Mouse (Mus musculus) left cerebral cortex, postnatal 14 days (tissue): ENCODE results near the gene Cpne4. TPM values are rescaled to one million over a fixed set of nuclear protein-coding genes. Genes with fewer than 3 reads are reported as not detected.

Experiments
- DNase-seq, 2 experiments: peaks; one replicate each; pipeline ENCODE4 v3.0.0; 2021 to 2022; ENCODE audit warnings: low spot score in 2 of 2, mixed read lengths in 1 of 2
- intact Hi-C: fragments of 180-260 bp; cut with DNase I; formaldehyde crosslinking; loops from one replicate; pipeline ENCODE4 v1.15.1; 2025
- long read RNA-seq, 2 experiments: library from polyadenylated mRNA; stranded (forward); transcript quantifications; one replicate each; pipeline ENCODE4 v2.0.0; 2021
- total RNA-seq, 2 experiments: library from RNA; stranded (reverse); gene quantifications; 2 replicates each; pipeline ENCODE4 v1.2.3; 2021

Cpne4 gene
- total RNA-seq = 10 to 100 TPM; 68.5 to 75.8 TPM
- long read RNA-seq, experiment 1, partial matches to known transcripts = 2 of 8 reads
- long read RNA-seq, experiment 1, other reads (novel, unspliced or antisense) = 4 of 8 reads
- long read RNA-seq, experiment 2, partial matches to known transcripts = 5 of 10 reads
- long read RNA-seq, experiment 2, other reads (novel, unspliced or antisense) = 3 of 10 reads

DNA sequence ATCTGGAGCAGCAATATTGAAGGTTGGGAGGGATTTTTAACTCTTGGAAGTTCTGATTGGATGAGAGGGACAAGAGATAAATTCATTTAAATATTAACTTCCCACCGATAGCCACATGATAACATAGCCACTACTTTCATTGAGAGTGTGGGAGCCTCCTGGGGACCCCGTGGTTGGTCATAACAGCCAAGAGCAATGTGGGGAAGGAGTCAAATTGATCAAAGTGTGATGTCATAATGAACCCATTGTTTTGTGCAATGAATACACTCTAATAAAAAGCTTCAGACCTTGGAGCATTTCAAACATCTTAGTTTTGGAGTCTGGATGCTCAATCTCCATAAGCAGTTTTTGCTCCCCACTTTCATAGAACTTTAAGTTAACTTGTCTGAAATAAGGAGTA is at the start of gene Cpne4:
Gene Cpne4 (plus strand): TSS at position 301 of the 400 bp plus-strand sequence.
- intact Hi-C loops = loop anchor here (10.0 kb wide), 1 partner anchor 102 kb away; no protein-coding TSS in a partner anchor
- no peak for DNase-seq

DNA sequence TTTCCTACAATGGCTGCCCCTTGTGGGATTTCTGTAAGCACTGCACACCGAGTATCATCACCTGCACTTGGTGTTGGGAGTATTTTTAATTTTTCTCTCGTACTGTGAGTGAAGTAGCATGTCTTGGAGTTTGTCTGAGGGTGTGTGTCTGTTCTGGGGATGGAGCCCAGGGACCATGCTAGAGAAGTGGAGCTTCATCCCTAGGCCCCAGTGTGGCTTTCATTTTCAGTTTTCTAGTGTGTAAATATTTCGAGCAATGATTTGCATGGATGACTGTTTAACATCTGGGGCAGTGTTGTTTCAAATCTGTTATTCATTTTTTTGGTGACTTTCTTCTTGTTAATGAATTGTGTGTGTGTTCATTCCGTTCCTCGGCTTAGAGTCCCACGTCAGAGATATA is 31.9 kb upstream of the Cpne4 start:
- DNase-seq = no peak
- intact Hi-C loops = no loop called here

GRCm38 (mm10) chr9:104535508-104535907 is 11.6 kb upstream of the Cpne4 start:
- intact Hi-C loops = no loop called here

DNA sequence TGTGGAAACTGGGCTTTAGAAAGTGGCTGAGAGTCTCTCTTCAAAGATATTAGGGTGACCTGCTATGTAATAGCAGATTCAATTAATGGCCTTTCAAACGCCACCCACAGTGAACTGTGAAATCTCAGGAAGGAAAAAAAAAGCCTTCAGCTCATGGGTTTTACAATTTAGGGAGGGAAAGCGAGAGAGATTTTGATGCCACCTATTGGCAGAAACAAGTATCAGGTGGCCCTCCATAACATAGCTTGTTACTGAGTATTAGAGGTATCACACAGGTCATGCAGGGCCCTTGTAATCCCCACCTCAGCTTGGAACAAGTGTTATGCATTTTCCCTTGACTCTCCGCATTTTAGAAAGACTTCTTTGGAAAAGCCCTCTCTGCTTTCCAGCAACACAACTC is 18.7 kb downstream of the Cpne4 start:
- DNase-seq = peak; percentile 18 to 40
- intact Hi-C loops = loop anchor here (5.0 kb wide), 1 partner anchor 159 kb away; no protein-coding TSS in a partner anchor

More at GRCm38 (mm10) chr9:104535508-104535907, 11.6 kb upstream of the Cpne4 start:
- no peak for DNase-seq

- intact Hi-C loops = loop anchor here (5.0 kb wide), 1 partner anchor 159 kb away; no protein-coding TSS in a partner anchor
- peak in 1 of 2 experiments; percentile 15 for DNase-seq
Measured at GRCm38 (mm10) chr9:104566468-104566867, 19.4 kb downstream of the Cpne4 start.

- intact Hi-C loops = loop anchor here (5.0 kb wide), 1 partner anchor 160 kb away; no protein-coding TSS in a partner anchor
- DNase-seq = no peak
Measured at GRCm38 (mm10) chr9:104567096-104567495, 20.0 kb downstream of the Cpne4 start.

DNA sequence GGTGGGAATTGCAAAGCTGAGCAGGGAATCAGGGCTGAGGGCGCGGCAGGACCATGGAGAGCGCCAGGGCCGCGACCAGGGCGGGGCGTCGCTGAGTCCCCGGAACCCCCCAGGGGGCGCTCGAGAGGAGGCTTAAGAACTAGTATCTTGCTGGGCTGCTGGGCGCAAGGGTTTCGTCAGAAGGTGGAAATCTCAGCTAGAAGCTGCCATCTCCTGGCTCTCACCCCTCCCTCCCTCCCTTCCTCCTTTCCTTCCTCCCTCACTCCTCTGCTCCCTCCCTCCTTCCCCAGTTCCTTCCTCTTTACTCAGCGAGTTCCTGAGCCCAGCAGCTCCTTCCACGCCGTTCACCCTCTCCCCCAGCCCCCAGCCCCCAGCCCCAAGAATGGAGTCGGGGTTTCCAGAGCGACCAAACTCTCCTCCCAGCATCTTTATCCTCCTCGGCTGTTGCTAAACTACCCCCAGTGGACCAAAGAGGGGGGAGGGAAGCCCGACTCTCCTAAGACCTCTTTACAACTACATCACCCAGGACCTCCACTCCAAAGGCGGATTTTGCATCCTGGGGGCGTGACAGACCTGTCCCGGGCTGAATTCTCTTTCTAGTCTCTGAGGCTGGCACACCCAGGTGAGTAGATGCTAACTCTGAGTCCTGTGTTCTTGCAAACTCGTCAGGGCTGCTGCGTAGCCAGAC is 22.5 kb downstream of the Cpne4 start:
- peak; percentile 71 to 82 for DNase-seq
- intact Hi-C loops = loop anchor here (5.0 to 10.0 kb wide), 4 partner anchors 105 to 818 kb away; partner anchors contain the start of gene Mrpl3

DNA sequence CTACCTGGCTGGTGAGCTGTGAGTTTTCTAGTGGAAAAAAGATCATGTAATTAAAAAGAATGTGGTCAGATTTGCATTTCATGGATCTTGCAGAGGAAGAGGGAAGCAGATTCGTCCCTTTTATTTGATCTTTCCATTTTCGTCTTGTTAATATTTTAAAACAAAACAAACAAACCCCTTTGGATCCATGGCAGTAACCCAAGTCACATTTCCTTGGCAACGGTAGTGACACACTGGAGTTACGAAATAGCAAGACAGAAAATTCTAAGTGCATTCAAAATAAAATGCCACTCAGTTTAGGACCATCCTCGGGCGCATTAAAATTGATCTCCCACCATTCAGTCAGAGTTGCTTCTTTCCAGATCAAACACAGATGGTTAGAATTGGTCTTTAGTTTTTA is 25.8 kb downstream of the Cpne4 start:
- intact Hi-C loops = loop anchor here (5.0 to 10.0 kb wide), 3 partner anchors 102 to 814 kb away; partner anchors contain the start of gene Mrpl3
- DNase-seq = no peak

DNA sequence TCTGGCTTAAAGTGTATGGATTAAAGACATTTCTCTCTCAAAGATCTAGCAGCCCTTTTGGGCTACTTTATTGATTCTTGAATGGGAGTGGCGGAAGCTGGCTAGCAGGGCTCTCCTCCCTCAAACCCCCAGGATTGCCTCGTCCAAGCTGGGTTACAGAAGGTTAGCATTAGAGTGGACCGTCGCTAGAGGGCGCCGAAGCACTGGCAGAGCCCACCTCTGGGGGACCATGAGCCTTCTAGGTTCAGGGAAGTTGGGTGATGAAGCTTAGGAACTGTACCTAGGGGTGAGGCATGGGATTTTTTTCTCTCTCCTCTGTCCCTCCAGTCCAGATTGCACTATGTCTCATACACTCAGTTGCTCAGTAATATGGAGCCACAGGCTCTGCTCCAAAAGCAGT is 27.4 kb downstream of the Cpne4 start:
- intact Hi-C loops = loop anchor here (5.0 to 10.0 kb wide), 3 partner anchors 100 to 813 kb away; partner anchors contain the start of gene Mrpl3
- peak; percentile 48 to 80 for DNase-seq

DNA sequence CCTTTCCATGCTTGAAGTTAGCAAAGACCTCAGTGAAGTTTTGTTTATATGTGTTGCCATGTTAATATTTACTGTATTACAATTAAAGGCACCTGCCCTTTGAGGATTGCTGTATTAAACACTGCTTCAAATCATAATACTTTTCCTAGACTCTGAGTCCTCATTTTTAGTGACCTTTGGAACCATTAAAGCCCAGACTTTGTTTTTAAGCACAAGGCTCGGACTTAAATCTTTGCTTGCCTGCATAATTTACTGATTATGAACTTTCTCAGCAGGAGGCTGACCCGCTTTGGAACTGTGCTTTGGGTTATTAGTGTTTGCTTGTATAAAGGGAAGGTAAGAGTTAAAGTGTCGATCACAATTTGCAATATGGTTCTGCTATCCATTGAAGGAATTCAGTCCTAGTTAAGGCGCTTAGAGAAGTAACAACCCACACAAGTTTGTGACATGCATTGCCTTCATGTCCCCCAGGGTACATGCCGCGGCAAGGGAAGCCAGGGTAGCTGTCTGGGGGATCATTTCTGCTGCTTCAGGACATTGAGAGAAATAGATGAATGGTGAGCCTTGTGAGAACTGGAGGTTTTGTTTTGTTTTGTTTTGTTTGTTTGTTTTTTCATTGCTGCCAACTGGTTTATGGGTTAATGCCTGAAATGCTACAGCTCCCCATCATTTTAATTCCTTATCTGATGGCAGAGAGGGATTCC is 35.0 kb downstream of the Cpne4 start:
- no peak for DNase-seq
- intact Hi-C loops = no loop called here

GRCm38 (mm10) chr9:104582675-104583074 is 35.6 kb downstream of the Cpne4 start:
- DNase-seq = no peak
- intact Hi-C loops = no loop called here

DNA sequence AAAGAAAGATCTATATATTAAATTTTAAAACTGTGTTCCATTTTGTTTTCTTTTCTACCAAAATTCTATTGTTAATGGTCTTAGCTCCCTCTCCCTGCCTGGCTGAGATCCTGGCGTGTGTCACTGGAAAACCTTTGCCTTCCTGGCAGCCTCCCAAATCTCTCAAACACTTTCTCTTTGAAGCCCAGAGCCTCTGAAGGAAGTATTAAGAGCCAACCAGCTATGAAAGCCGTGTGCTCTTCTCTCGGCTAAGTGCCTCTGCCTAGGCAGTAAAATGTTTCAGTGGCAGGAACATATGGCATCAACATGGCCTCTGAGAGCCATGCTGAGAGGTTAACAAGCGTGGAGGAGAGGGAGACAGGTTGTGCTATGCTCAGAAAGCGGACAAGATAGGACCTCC is 47.5 kb downstream of the Cpne4 start:
- no peak for DNase-seq
- intact Hi-C loops = no loop called here

DNA sequence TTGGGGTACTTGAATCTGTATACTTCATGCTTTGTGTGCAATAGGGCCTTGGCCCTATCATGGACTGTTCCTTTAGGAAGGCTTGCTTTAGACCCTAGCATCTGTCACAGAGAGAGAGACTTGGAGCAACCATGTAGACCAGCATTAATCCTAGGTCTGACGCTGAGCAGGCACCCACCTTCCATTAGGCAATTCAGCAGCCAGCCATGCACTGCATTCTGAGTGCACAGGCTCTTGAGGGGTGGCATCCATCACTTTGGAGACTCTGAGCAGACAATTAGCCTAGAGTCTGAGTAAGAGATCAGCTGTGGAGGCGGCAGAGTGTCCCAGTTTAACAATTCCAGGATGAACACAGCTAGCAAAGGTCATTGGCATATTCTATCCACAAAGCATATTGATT is 47.9 kb downstream of the Cpne4 start:
- DNase-seq = no peak
- intact Hi-C loops = no loop called here

DNA sequence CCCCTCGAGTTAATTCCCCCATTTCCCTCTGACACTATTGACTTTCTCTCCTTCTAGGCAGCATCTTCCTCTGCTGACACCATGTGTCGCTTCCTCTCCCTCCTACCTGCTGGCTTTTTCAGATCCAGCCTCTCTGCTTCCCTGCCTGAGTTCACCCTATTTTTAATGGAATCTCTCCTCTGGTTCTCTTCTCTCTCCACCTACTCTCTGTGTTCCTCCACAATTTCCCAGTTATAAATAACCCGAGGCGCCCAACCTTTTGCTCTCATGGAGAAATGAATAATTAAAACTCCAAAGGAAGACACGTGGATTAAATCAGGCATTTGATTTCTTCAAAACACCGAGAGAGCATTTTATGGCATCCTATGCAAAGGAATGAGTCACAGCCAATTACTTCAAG is 65.4 kb downstream of the Cpne4 start:
- DNase-seq = peak; percentile 13 to 20
- intact Hi-C loops = no loop called here

GRCm38 (mm10) chr9:104616691-104617090 is 69.6 kb downstream of the Cpne4 start:
- intact Hi-C loops = no loop called here
- DNase-seq = no peak

DNA sequence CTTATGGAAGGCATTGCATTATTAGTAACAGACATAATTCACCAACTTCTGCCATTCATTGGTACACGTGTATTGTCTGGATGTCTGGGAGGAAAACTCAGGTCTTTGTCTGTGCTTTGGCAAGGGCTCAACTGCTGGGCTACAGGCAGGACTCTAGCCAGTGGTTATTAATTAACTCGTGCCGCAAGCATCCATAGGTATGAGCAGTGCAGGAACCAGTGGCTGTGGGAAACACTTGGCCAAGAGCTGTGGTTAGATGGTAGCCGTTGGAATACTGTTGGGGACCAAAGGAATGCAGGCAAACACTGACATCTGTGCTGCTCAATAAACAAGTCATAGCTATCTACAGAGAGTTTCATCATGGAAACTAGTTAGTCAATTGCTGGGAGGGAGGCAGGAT is 76.5 kb downstream of the Cpne4 start:
- intact Hi-C loops = no loop called here
- no peak for DNase-seq

GRCm38 (mm10) chr9:104627816-104628215 is 80.7 kb downstream of the Cpne4 start:
- DNase-seq = no peak

DNA sequence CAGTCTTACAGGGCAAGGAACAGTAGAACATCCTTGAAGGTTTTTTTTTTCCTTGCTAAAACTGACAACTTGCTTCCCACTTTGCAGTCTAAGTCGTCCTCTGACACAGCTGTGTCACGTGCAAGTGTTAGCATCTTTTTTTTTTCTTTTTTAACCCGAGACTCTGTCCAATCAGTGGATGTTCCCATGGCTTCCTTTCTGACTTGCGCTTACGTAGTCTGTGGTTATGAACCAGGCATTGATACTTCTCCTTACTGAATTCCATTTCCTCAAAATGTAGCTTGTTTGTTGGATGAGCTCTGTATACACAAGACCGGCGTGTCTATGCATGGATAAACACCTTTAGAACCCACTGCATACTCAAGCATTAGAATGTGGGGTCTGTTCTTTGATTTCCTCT is 82.2 kb downstream of the Cpne4 start:
- no peak for DNase-seq
- intact Hi-C loops = no loop called here

More at GRCm38 (mm10) chr9:104627816-104628215, 80.7 kb downstream of the Cpne4 start:
- intact Hi-C loops = no loop called here

GRCm38 (mm10) chr9:104646348-104646994 is 99.4 kb downstream of the Cpne4 start:
- peak in 1 of 2 experiments; percentile 31 for DNase-seq
- intact Hi-C loops = no loop called here
